Mouse (Mus musculus) gastrocnemius, adult 8-10 months (tissue): ENCODE data around the gene Ccl5. TPM values are rescaled to one million over a fixed set of nuclear protein-coding genes. Genes with fewer than 3 reads are reported as not detected.
"Not testable (repeated sequence)": the region's sequence is repeated elsewhere in the genome, so short reads cannot be mapped to it uniquely, and the experiment has no call there.

Experiments used
- DNase-seq, 2 experiments: peaks; one replicate each; pipeline ENCODE4 v3.0.0; 2022; ENCODE audit warnings: low spot score in 2 of 2
- total RNA-seq, 4 experiments: library from RNA; stranded (reverse); gene quantifications; 2 replicates each; pipeline ENCODE4 v1.2.4; 2022

Ccl5 gene
- total RNA-seq: not detected

DNA sequence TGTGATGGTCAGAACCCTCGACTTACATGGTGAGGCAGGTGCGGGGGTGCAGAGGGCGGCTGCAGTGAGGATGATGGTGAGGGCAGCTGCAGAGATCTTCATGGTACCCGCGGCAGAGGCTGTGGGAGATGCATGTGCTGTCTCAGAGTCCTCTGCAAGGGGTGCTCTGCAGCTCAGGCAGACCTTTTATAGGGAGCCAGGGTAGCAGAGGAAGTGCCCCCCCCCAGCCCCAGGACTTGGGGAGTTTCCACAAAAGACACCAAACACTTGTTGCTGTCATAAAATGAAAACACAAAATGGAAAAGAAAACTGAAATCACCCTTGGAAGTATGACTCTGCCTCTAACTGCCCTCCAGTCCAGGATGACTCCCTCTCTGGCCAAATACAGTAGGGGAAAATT lies at the start of gene Ccl5:
Ccl5 (minus strand) TSS at position 159 of the 400 bp plus-strand sequence.
- no peak for DNase-seq

DNA sequence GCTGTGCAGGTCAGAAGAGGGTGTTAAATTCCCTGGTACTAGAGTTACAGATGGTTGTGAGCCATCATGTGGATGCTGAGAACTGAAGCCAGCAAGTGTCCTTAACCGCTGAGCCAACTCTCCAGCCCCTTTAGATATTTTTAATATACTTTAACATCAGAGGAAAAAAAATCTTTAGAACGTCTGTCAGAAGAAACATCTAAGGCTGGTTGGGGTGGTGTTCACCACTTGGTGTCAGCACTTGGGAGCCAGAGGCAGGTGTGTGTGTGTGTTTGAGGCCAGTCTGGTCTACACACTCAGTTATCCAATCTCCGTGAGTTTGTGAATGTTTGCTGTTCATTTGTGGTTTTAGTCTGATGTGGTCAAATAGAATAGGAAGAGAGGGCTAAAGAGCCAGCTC lies 48.7 kb upstream of the Ccl5 start:
- DNase-seq: no peak

DNA sequence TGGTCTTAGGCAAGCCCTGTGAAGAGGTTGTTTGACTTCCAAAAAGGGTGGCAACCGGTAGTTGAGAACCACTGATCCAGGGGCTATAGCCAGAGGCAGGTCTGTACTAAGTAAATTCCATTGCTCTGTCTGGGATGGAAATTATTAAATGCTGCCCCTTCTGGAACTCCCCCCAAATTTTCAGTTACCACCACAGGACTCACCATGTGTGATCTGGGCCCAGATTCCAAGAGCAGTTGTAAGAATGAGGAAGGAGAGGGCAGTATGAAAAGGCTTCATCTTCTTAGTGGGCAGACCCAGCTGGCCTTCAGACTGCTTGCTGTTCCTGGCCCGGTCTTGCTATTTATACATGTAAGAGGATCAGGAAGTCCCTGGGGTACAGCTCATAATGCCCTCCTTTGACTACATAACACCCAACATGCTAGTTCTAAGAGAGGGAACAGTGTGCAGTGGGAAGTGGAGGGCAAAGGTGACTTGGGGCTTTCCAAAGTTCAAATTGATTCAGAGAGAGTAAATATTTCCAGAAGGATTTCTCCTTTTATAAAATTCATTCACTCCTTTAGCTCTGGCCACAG lies 48.0 kb upstream of the Ccl5 start, which contains the start of gene Ccl9:
Ccl9 (minus strand) TSS at position 451 of the 575 bp plus-strand sequence.
- no peak for DNase-seq

GRCm38 (mm10) chr11:83576927-83577555 lies 46.7 kb upstream of the Ccl5 start:
- no peak for DNase-seq

- no peak for DNase-seq
Measured at GRCm38 (mm10) chr11:83572834-83573233, 42.5 kb upstream of the Ccl5 start.

DNA sequence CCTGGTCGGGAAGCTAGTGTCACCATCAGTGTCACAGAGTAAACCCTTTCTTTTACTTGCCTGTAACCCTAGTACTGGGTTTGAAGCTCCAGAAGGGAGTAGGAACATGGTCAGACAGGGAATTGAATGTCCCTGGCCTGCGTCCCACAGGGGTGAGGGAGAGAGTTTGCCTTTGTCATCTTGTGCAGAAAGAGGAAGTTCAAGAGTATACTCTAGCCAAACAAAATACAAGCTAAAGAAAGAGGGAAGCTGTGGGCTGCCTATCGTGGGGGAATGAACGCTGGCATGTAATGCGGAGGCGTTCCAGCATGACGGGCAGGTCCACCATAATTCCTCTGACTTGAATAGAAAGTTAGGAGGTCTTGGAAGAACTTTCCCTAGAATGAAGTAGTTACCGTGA lies 41.9 kb upstream of the Ccl5 start:
- no peak for DNase-seq

DNA sequence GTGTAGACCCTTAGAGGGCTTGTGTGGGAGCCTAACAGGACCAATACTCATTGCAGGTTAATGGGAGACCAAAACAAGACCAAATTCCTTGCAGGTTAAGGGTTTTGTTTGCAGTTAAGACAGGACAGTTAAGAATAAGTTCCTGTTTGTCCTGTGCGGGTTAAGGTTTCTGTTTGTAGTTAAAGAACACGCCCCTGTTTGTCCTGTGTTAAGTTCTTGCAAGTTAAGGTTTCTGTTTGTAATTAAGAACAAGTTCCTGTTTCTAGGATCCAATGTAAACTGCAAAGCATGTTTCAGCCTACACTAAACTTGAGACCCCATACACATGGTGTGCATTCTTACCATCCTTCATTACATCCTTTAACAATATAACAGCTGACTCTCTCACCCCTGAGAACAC lies 39.9 kb upstream of the Ccl5 start:
- DNase-seq: no peak

GRCm38 (mm10) chr11:83569249-83569648 lies 38.9 kb upstream of the Ccl5 start:
- DNase-seq: no peak

DNA sequence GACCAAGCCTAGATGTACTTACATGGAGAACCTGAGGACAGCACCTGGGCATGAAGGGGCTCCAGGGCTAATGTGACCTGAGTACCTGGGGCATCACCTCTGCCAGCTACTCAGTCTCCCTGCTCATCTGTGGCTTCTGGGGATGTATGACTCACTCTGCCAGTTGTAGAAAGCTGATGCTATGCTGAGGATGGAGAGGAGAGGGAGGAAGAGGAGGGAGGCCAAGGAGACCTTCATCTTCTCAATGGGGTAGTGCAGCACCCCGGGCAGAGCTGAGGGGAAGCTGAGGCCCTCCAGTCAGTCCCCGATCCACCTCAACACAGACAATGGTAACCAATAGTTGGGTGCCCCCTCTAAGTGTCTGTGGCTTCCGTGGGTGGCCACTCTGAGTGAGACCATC lies 38.5 kb upstream of the Ccl5 start:
- DNase-seq: no peak

- no peak for DNase-seq
Measured at GRCm38 (mm10) chr11:83568061-83568460, 37.7 kb upstream of the Ccl5 start.

DNA sequence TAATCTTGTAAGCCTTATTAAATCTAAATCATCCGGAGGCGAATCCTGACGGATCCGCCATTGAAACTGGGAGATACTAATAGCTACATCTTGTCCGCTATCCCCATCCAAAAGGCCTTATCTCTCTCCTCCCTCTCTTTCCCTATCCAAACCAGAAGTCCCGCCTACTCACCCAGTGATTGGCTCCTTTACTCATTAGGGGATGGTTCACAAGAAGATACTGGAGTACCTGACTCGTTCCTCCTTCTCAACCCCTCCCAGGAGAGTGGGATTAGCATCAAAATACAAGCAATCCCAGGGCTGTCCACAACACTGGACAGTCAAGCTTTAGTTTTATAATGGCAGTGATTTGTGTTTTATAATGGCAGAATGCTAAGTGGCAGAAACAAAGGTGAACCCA lies 37.0 kb upstream of the Ccl5 start:
- DNase-seq: no peak

DNA sequence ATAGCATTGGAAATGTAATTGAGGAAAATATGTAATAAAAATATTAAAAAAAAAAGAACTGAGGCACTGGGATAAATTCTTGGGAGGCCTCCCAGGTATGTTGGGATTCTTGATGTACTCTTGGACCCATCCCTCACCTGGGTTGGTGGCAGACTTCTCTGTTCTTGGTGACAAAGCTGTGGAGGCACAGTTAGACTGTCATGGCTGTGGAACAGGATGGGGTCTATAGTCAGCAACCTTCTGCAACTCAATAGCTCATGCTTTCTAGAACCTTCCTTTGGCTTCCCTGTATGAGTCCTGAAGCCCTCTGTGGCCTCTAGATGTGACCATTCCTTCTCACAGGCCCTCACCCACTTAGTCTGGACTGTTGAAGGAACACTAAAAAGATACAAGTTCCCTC lies 36.3 kb upstream of the Ccl5 start:
- no peak for DNase-seq

DNA sequence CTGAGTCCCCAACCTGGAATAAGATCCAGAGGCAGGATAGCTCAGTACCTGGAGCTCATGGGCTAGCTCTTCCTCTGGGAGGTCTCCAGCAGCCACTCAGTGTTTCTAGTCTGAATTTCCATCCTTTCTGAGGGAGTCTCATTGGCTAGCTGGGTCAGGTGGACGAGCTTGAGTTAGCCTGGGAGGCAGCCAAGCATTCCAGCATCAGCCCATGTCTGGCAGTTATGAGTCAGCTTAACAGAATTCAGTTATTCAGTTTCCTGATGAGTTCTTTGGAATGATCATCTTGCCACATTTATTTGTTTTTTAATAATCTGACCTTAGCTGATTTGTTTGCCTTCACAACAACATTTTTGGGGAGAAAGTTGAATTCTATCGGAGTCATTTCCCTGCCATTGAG lies 33.4 kb upstream of the Ccl5 start:
- DNase-seq: peak in 1 of 2 experiments; percentile 14

GRCm38 (mm10) chr11:83562311-83562887 lies 32.1 kb upstream of the Ccl5 start:
- no peak for DNase-seq

GRCm38 (mm10) chr11:83560405-83560804 lies 30.1 kb upstream of the Ccl5 start:
- DNase-seq: no peak

DNA sequence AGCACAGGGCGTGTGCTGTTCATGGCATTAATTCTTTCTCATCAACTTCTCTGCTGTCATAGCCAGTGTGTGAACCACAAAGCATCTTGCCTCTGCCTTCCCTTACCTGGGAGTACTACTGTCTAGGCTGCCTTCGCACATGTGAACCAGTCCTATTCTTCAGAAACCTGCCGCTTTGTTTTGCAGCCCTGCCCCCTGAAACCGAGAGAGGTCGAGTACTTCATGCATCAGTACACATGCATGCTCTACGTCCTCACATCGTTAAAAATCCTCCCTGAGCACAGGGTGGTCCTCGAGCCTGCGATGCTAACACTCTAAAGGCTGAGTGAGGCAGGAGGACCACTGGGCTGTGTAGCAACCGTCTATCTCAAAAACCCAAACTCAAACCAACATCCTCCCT lies 26.8 kb upstream of the Ccl5 start:
- no peak for DNase-seq

- no peak for DNase-seq
Measured at GRCm38 (mm10) chr11:83556085-83556781, 25.9 kb upstream of the Ccl5 start.

- DNase-seq: no peak
Measured at GRCm38 (mm10) chr11:83551668-83552067, 21.4 kb upstream of the Ccl5 start.

DNA sequence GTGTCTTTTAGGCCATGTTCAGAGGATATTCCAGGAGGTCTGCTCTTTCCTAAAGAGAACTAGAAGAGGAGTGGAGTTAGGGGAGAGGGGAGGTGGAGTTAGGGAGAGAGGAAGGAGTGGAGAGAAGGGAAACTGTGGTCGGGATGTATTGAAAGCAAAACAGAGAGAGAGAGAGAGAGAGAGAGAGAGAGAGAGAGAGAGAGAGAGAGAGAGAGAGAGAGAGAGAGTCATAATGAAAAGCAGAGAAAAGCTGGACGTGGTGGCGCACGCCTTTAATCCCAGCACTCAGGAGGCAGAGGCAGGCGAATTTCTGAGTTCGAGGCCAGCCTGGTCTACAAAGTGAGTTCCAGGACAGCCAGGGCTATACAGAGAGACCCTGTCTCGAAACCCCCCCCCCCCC lies 20.7 kb upstream of the Ccl5 start:
- not testable (repeated sequence) for DNase-seq

GRCm38 (mm10) chr11:83550186-83550632 lies 19.9 kb upstream of the Ccl5 start:
- DNase-seq: no peak

- DNase-seq: no peak
Measured at GRCm38 (mm10) chr11:83544214-83544613, 13.9 kb upstream of the Ccl5 start.

DNA sequence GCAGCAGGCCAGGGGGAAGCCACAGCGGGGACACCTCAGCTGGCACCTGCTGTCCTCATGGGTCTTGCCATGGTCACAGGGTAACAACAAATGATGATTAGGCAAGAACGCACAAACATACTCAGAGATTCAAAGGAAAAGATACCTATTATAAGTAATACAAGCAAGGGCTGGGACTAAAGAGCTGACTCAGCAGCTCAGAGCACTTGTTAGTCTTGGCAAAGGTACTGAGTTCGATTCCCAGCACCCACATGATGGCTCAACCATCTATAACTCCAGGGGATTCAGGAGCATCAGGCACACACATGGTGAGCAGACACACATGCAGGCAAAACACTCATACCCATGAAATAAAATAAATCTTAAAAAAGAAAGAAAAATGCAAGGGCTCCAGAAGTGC lies 11.1 kb upstream of the Ccl5 start:
- DNase-seq: no peak
